Mouse (Mus musculus): ENCODE data around the gene Xrcc6. TPM values are rescaled to one million over a fixed set of nuclear protein-coding genes. Genes with fewer than 3 reads are reported as not detected.

Gene Xrcc6
- polyA plus RNA-seq, 1 experiment from 2014 or later = 46.7 TPM

DNA sequence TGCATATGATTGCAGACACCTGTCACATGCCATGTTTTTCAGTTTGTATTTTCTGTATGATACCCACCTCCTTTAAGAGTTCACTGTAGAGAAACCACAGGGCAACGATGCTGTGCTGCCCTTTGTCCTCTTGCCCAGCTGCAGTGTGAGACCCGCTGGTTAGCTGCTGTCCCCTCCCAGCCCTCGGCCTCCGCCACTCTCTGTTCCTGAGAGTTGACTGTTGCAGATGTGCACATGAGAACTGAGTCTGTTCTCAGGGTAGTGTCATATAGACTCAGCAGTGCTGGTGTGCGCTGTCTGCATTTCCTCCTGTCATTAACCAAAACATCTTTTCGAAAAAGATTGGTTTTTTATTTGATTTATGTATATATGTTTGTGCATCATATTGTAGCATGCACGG is 44.8 kb downstream of the Xrcc6 start:
- H3K4me1 ChIP-seq (replicated peaks) = no peaks in the 10 kb centered on the region
- whole genome bisulfite sequencing = 87% methylated on average over 7 of the region's 7 CpGs
- no peak overlapping the region for H3K4me3 ChIP-seq

DNA sequence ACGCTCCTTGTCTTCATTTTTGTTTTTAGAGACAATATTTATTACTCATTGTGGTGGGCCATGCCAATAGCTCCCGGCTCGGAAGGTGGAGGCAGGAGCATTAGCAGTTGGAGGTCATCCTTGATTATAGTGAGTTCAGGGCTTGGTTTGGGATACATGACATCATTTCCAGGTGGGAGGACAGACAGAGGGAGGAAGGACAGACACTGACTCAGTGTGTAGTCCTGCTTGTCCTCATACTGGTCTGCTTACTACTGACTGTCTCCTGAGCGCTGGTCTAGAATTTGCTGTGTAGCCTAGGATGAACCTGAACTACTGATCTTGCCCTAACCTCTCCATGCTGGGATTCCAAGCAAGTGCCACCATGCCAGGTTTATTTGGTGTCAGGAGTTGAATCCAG is 46.1 kb downstream of the Xrcc6 start, which contains the start of gene Desi1:
TSS of gene Desi1 (minus strand) at position 101 of the 400 bp plus-strand sequence.
- Histone ChIP-seq H3K27ac (replicated peaks) (no peak within 1 kb of the TSS), H3K27me3 (no peaks in the 10 kb centered on the region), H3K4me1 (replicated peaks) (no peaks in the 10 kb centered on the region), H3K9me3 (no peaks in the 10 kb centered on the region), H3K36me3 (peaks cover 88% of the 10 kb centered on the region), H3K4me3 (no peak within 1 kb of the TSS), H3K4me2 (no peak within 1 kb of the TSS), H3K9ac (no peak within 1 kb of the TSS)
- 91% methylated on average over 4 of the region's 4 CpGs for WGBS
- ATAC-seq (ENCODE audit: low read depth) = no peak

More for the DNA sequence above, 44.8 kb downstream of the Xrcc6 start:
- no peak for ATAC-seq (ENCODE audit: low read depth)
- Histone ChIP-seq H3K9ac (no peak overlapping the region), H3K27me3 (no peaks in the 10 kb centered on the region), H3K4me2 (no peak overlapping the region), H3K9me3 (no peaks in the 10 kb centered on the region), H3K27ac (replicated peaks) (no peak overlapping the region), H3K36me3 (peaks cover 84% of the 10 kb centered on the region)

DNA sequence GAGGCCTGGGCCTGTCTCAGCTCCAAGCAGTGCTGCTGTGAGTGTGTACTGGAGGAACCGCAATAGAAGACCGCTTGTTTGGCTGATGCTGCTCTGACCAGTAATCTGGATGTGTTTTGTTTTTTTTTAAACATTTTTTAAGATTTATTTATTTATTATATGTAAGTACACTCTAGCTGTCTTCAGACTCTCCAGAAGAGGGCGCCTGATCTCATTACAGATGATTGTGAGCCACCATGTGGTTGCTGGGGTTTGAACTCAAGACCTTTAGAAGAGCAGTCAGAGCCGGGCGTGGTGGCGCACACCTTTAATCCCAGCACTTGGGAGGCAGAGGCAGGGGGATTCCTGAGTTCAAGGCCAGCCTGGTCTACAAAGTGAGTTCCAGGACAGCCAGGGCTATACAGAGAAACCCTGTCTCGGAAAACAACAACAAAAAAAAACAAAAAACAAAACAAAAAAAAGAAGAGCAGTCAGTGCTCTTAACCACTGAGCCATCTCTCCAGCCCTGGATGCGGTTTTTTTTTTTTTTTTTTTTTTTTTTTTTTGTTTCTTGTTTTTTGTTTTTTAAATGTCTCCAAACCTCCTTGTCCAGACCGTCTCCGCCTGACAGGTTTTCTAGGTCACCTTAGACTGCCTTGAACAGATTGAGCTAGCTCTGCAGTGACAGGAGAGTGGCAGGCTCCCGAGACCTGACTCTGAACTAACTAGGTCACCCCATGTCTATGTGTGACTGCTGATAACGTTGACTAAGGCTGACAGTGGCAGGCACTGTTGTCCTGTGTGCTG is 48.5 kb downstream of the Xrcc6 start:
- no peak for ATAC-seq (ENCODE audit: low read depth)
- WGBS = 80% methylated on average over 12 of the region's 12 CpGs
- no peak overlapping the region for H3K9ac ChIP-seq
- H3K4me2 ChIP-seq = no peak overlapping the region
- peaks cover 86% of the 10 kb centered on the region for H3K36me3 ChIP-seq
- no peaks in the 10 kb centered on the region for H3K9me3 ChIP-seq
- no peak overlapping the region for H3K27ac ChIP-seq (replicated peaks)
- H3K4me1 ChIP-seq (replicated peaks) = no peaks in the 10 kb centered on the region
- H3K27me3 ChIP-seq = no peaks in the 10 kb centered on the region
- H3K4me3 ChIP-seq = no peak overlapping the region

DNA sequence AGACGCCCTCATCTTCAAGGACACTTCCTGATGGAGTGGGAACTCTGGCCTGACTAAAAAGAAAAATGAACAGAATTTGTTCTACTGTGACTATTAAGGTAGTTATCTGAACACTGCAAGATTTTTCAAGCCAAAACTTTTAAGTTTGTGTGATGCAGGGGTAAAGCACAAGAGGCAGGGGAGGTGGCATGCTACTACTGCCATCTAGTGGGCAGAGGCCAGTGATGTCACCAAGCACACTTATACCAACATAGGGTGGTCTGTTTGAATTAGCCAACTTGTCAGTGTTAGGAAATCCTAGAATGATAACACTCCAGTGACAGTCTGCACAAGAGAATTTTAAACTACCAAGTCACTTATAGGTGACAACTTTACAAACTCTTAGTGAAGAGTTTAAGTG is 53.0 kb downstream of the Xrcc6 start:
- H3K27ac ChIP-seq (replicated peaks) = no peak overlapping the region
- no peak overlapping the region for H3K4me2 ChIP-seq
- 100% methylated on average over 1 of the region's 1 CpGs for WGBS
- H3K36me3 ChIP-seq = peaks cover 64% of the 10 kb centered on the region
- H3K9me3 ChIP-seq = no peaks in the 10 kb centered on the region
- no peaks in the 10 kb centered on the region for H3K27me3 ChIP-seq
- H3K4me1 ChIP-seq (replicated peaks) = peaks cover 15% of the 10 kb centered on the region
- ATAC-seq (ENCODE audit: low read depth) = peak; percentile 53; the same call in 1 of the 2 replicates
- no peak overlapping the region for H3K9ac ChIP-seq
- no peak overlapping the region for H3K4me3 ChIP-seq

DNA sequence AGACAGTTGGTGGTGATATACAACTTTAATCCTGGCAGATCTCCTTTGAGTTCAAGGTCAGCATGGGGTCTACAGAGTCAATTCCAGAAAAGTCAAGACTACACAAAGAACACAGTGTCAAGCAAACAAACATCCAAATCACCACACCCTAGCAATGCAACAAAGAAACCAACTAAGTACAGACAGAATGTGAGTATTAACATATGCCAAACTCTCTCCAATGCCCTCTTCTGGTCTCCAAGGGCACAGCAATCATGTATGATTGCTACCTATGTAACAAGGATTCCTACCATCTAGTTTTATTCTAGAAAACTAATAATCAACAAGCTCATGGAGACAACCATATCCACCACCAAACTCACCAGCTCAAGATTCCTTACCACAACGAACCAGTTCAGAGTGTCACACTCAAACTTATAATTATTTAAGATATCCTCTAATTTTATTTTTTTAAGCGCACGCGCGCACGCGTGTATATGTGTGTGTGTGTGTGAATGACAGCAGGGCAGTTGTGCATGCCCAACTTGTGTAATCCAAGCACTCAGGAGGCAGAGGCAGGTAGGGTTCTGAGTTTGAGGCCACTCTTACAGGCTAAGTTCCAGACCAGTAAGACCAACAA is 56.6 kb downstream of the Xrcc6 start:
- Histone ChIP-seq H3K4me2 (no peak overlapping the region), H3K9me3 (no peaks in the 10 kb centered on the region), H3K27ac (replicated peaks) (no peak overlapping the region), H3K4me1 (replicated peaks) (peaks cover 31% of the 10 kb centered on the region), H3K4me3 (no peak overlapping the region), H3K9ac (no peak overlapping the region), H3K36me3 (peaks cover 32% of the 10 kb centered on the region), H3K27me3 (0 out of 2 replicates have a peak, but pooled peaks cover 6% of the 10 kb centered on the region)
- 97% methylated on average over 7 of the region's 7 CpGs for WGBS
- no peak for ATAC-seq (ENCODE audit: low read depth)

DNA sequence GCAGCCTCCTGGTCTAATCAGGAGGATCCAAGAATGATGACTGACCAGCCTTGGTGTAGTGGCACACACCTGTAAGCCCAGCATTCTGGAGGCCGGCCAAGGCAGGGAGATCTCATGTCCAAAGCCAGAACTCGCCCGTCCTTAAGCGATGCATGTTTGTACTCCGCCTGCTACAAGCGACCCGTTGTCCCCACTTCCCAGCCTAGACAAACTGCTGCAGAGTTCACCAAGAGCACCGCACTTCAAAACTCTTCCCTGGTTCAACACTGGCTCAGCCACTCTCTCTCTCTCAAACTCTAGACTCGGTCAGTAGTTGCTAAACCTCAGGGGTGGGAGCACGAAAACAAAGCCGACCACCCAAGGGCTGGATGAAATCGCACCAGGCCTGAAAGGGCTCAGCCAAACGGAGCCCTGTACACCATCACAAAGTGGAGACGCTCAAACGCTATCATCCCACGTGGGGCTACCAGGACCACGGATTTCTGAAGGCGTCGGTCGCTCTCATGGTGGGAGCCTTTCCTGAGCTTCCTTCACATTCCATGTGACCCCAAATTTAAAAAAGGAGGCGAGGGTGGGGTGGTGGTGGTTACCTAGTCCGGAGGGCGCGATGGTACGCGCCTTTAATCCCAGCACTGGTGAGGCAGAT is 58.7 kb downstream of the Xrcc6 start:
- Histone ChIP-seq H3K9me3 (no peaks in the 10 kb centered on the region), H3K4me3 (peak overlapping the region; percentile 94), H3K27me3 (0 out of 2 replicates have a peak, but pooled peaks cover 11% of the 10 kb centered on the region), H3K4me2 (peak overlapping the region; percentile 98), H3K4me1 (replicated peaks) (peaks cover 31% of the 10 kb centered on the region), H3K27ac (replicated peaks) (no peak overlapping the region), H3K36me3 (peaks cover 15% of the 10 kb centered on the region), H3K9ac (peak overlapping the region; percentile 96)
- WGBS = 5% methylated on average over 26 of the region's 26 CpGs
- ATAC-seq (ENCODE audit: low read depth) = peak; percentile 17; the same call in 1 of the 2 replicates

DNA sequence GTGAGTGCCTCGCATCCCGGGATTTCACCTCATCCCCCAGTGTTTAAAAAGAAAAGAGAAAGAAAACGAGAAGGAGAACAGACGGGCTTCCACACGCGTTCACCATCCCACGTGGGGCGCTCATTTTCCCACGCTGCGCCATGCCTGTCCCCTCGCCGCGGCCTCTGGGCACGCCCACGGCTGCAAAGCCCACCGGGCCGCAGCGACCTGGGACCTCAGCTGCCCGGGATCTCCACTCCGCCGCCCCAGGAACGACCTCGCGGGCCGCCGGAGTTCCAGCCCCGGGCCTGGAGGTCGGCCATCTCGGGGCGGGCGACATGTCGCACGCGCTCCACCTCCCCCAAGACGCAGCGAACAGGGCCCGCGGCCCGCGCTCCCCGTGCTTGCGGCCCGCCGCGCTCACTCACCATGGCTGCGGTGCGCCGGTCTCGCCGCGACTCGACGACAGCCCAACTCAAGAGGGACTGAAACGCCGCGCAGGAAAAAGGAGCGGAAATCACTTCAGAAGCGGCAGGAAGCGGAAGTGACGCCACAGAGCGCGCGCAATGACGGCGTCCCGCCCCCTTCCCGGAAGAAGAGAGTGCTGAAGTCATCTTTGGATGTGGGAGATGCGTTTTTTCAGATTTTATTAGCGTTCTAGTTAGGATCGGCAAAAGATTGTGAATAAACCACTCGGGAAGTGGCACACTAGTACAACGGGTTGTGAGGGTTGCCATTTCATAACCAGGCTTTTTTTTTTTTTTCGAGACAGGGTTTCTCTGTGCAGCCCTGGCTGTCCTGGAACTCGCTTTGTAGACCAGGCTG is 59.6 kb downstream of the Xrcc6 start, which contains the start of gene Snu13:
TSS of gene Snu13 (minus strand) at position 519 of the 804 bp plus-strand sequence.
- WGBS = under 1% methylated on average over 74 of the region's 74 CpGs
- peak within 1 kb of the TSS; percentile 89 for H3K27ac ChIP-seq (replicated peaks)
- ATAC-seq (ENCODE audit: low read depth) = peak; percentile 87

DNA sequence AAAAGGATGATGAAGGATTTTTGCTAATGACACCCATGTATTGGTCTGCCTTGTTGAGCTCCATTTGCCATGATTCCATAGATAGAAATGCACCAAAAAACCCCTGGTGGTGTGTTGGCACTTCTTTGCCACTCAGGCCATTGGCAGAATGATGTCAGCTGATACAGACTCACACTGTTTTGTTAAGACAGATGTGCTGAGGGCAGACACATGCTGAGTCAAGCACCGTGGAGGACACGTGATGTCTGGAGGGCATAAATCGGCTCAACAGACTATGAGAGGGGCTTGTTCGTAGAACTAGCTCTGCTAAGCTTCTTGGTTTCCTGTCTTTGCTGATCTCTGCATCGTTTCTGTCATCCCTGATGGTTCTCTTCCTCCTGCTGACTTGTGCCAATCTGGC is 64.9 kb downstream of the Xrcc6 start:
- Histone ChIP-seq H3K36me3 (no peaks in the 10 kb centered on the region), H3K4me1 (replicated peaks) (peaks cover 4% of the 10 kb centered on the region; the same call in 1 of the 2 replicates), H3K27me3 (peaks cover 23% of the 10 kb centered on the region), H3K9ac (no peak overlapping the region), H3K9me3 (no peaks in the 10 kb centered on the region), H3K4me3 (no peak overlapping the region), H3K4me2 (no peak overlapping the region), H3K27ac (replicated peaks) (no peak overlapping the region)
- no peak for ATAC-seq (ENCODE audit: low read depth)
- WGBS = 62% methylated on average over 5 of the region's 5 CpGs

More for the DNA sequence above, 59.6 kb downstream of the Xrcc6 start, which contains the start of gene Snu13:
- Histone ChIP-seq H3K9ac (peak within 1 kb of the TSS; percentile 96), H3K36me3 (peaks cover 14% of the 10 kb centered on the region), H3K27me3 (peaks cover 14% of the 10 kb centered on the region), H3K4me3 (peak within 1 kb of the TSS; percentile 94), H3K9me3 (no peaks in the 10 kb centered on the region), H3K4me1 (replicated peaks) (peaks cover 31% of the 10 kb centered on the region), H3K4me2 (peak within 1 kb of the TSS; percentile 98)

DNA sequence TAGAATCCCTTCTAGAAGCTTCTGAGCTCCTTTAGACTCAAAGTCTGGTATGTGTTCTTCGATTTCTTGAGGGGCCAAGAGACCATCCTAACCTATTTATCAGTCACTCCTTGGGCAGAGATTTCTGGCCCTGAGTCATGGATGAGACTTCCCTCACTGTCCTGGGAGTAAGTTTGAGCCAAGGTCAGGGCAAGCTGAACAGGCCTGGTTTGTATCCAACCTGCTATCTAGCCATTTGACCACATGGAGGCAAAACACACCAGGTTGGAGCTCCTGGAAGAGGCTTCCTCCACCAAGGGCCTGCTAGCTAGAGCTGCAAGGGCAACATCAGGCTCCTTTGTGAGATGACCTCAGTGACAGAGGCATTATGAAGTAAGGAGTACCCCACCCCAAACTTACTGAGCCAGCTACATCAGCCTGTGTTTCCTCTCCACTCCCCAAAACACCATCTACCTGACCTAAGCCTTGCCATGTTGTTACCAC is 71.1 kb downstream of the Xrcc6 start, which contains the start of gene 4930407I10Rik:
TSS of gene 4930407I10Rik (plus strand) at position 433 of the 483 bp plus-strand sequence.
- no peak within 1 kb of the TSS for H3K4me3 ChIP-seq
- no peaks in the 10 kb centered on the region for H3K9me3 ChIP-seq
- H3K9ac ChIP-seq = no peak within 1 kb of the TSS
- 88% methylated on average over 1 of the region's 1 CpGs for WGBS
- no peak within 1 kb of the TSS for H3K27ac ChIP-seq (replicated peaks)
- H3K4me2 ChIP-seq = no peak within 1 kb of the TSS
- no peak for ATAC-seq (ENCODE audit: low read depth)
- no peaks in the 10 kb centered on the region for H3K36me3 ChIP-seq
- no peaks in the 10 kb centered on the region for H3K4me1 ChIP-seq (replicated peaks)
- peaks cover 25% of the 10 kb centered on the region for H3K27me3 ChIP-seq

DNA sequence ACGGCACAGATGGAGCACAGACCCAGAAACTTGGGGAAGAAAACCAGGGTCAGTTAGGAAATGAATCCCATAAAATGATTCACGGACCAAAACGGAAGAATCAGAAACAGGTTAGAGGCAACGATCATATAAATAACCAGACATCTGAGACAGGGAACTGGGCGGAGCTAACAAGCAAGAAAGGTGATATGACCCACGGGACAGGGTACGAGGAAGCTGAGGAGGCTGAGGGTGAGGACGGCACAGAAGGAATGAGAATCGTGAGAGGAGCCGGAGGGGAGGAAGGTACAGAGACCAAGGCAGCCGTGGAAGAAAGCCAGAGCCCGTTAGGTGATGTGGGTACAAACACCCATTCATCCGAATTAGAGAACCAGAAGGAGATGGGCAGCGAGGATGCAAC is 76.3 kb downstream of the Xrcc6 start:
- no peaks in the 10 kb centered on the region for H3K9me3 ChIP-seq
- 73% methylated on average over 14 of the region's 14 CpGs for WGBS
- peaks cover 44% of the 10 kb centered on the region for H3K27me3 ChIP-seq
- no peak overlapping the region for H3K9ac ChIP-seq
- no peak for ATAC-seq (ENCODE audit: low read depth)
- no peak overlapping the region for H3K27ac ChIP-seq (replicated peaks)
- no peak overlapping the region for H3K4me3 ChIP-seq
- H3K4me2 ChIP-seq = no peak overlapping the region
- no peaks in the 10 kb centered on the region for H3K4me1 ChIP-seq (replicated peaks)
- no peaks in the 10 kb centered on the region for H3K36me3 ChIP-seq

DNA sequence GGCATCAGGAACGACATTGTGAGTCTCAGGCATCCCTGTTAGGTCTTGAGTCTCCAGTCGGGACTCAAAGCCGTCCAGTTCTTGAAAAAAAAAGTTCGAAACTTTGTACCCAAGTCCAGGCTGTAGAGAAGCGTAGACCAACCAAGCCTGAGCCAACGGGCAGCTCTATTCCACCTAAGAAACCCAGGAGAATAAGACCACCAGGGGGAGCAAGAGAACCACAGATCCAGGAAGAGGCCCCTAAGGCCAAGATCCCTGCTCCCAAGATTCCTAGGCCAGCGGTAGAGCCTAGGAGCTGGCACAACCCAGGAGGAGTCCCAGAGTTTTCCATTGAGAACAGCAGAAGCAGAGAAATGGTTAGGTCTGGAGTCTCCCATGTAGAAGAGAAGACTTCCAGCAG is 77.9 kb downstream of the Xrcc6 start:
- Histone ChIP-seq H3K4me3 (no peak overlapping the region), H3K4me1 (replicated peaks) (0 out of 2 replicates have a peak, but pooled peaks cover 4% of the 10 kb centered on the region), H3K36me3 (no peaks in the 10 kb centered on the region), H3K27ac (replicated peaks) (no peak overlapping the region), H3K9ac (peak overlapping the region; percentile 17; the same call in 1 of the 2 replicates), H3K4me2 (no peak overlapping the region), H3K9me3 (no peaks in the 10 kb centered on the region), H3K27me3 (peaks cover 60% of the 10 kb centered on the region)
- ATAC-seq (ENCODE audit: low read depth) = no peak
- 17% methylated on average over 7 of the region's 7 CpGs for WGBS

Data from neural tube, embryonic 13.5 days (tissue).